Mouse (Mus musculus): ENCODE measurements around the gene D8Ertd738e.

D8Ertd738e gene

GRCm38 (mm10) chr8:84236410-84236997 is 13.0 kb downstream of the D8Ertd738e start:
- peak in 1 of 2 experiments; percentile 14 for DNase-seq (ENCODE audit: low spot score in 2 of 2)

GRCm38 (mm10) chr8:84235746-84236409 is 13.6 kb downstream of the D8Ertd738e start:
- DNase-seq (ENCODE audit: low spot score in 2 of 2), result peak in 1 of 2 experiments; percentile 30

- no peak for DNase-seq (ENCODE audit: low spot score in 2 of 2)
These were observed 16.5 kb downstream of the D8Ertd738e start for GRCm38 (mm10) chr8:84233055-84233454.

GRCm38 (mm10) chr8:84230735-84231134 is 18.8 kb downstream of the D8Ertd738e start:
- DNase-seq (ENCODE audit: low spot score in 2 of 2), result no peak

GRCm38 (mm10) chr8:84223322-84224029 is 26.0 kb downstream of the D8Ertd738e start:
- DNase-seq (ENCODE audit: low spot score in 2 of 2), result no peak

GRCm38 (mm10) chr8:84222566-84223165 is 26.9 kb downstream of the D8Ertd738e start:
- no peak for DNase-seq (ENCODE audit: low spot score in 2 of 2)

- DNase-seq (ENCODE audit: low spot score in 2 of 2), result no peak
These were observed 29.4 kb downstream of the D8Ertd738e start for GRCm38 (mm10) chr8:84220105-84220504.

GRCm38 (mm10) chr8:84218143-84218542 is 31.4 kb downstream of the D8Ertd738e start:
- DNase-seq (ENCODE audit: low spot score in 2 of 2), result no peak

- no peak for DNase-seq (ENCODE audit: low spot score in 2 of 2)
These were observed 32.3 kb downstream of the D8Ertd738e start for GRCm38 (mm10) chr8:84217206-84217605.

- no peak for DNase-seq (ENCODE audit: low spot score in 2 of 2)
These were observed 36.2 kb downstream of the D8Ertd738e start for GRCm38 (mm10) chr8:84213277-84213676.

- DNase-seq (ENCODE audit: low spot score in 2 of 2), result no peak
These were observed 37.5 kb downstream of the D8Ertd738e start for GRCm38 (mm10) chr8:84211881-84212563.

GRCm38 (mm10) chr8:84211202-84211601 is 38.3 kb downstream of the D8Ertd738e start:
- no peak for DNase-seq (ENCODE audit: low spot score in 2 of 2)

- peak; percentile 75 to 78 for DNase-seq (ENCODE audit: low spot score in 2 of 2)
These were observed 39.2 kb downstream of the D8Ertd738e start for GRCm38 (mm10) chr8:84210167-84210791.

GRCm38 (mm10) chr8:84208381-84209380 is 40.8 kb downstream of the D8Ertd738e start:
- DNase-seq (ENCODE audit: low spot score in 2 of 2), result no peak

GRCm38 (mm10) chr8:84207811-84208210 is 41.7 kb downstream of the D8Ertd738e start:
- DNase-seq (ENCODE audit: low spot score in 2 of 2), result peak in 1 of 2 experiments; percentile 58

GRCm38 (mm10) chr8:84206666-84207065 is 42.9 kb downstream of the D8Ertd738e start:
- no peak for DNase-seq (ENCODE audit: low spot score in 2 of 2)

GRCm38 (mm10) chr8:84205073-84205472 is 44.4 kb downstream of the D8Ertd738e start:
- DNase-seq (ENCODE audit: low spot score in 2 of 2), result no peak

GRCm38 (mm10) chr8:84203975-84204772 is 45.3 kb downstream of the D8Ertd738e start:
- DNase-seq (ENCODE audit: low spot score in 2 of 2), result peak; percentile 53 to 72

Data from urinary bladder, postnatal 36 days (tissue).